Mouse (Mus musculus) erythroblast, adult 5-6 weeks (primary cell): Measurements from ENCODE around the gene Ica1. TPM values are rescaled to one million over a fixed set of nuclear protein-coding genes. Genes with fewer than 3 reads are reported as not detected.

ENCODE experiments used
- ATAC-seq: replicated peaks from 2 replicates; pipeline ENCODE4 v1.8.0; 2016; ENCODE audit warnings: moderate number of reproducible peaks, mild to moderate bottlenecking, moderate TSS enrichment, inconsistent platforms; ENCODE audit not compliant: poor library complexity, low FRiP score, severe bottlenecking
- total RNA-seq, 2 experiments: library from RNA; stranded (forward) in 1 of 2; stranded (reverse) in 1 of 2; fragments of 150-400 nt in 1 of 2; fragments of 200-764, 138-1000 nt in 1 of 2; gene quantifications; 2 replicates each; pipeline versions ENCODE4 v1.2.3 to v1.2.4; 2015 to 2017; ENCODE audit warnings: low replicate concordance in 2 of 2

The Ica1 gene
- total RNA-seq, 2 experiments from 2014 or later, result 6.9 to 7.1 TPM

GRCm38 (mm10) chr6:8693141-8693881 lies 85.0 kb downstream of the Ica1 start:
- no peak for ATAC-seq

GRCm38 (mm10) chr6:8691199-8691975 lies 86.9 kb downstream of the Ica1 start:
- no peak for ATAC-seq

DNA sequence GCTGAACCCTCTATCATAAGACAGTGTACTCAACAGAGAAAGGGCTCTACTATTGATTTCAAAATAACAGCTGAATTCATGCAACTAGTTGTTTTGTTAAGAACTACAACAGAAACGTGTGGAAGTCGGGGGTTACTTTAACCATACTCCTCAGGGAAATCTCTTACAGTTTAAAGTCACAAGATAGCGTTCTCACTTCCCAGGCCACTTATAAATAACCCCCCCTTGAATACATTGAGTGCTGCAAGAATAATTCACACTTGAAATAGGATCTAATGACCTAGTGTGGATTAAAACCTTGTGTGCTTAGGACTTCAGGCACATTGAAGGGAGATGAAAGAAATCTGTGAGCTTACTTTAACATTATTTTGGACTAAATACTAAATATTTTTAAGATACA lies 87.8 kb downstream of the Ica1 start:
- no peak for ATAC-seq

DNA sequence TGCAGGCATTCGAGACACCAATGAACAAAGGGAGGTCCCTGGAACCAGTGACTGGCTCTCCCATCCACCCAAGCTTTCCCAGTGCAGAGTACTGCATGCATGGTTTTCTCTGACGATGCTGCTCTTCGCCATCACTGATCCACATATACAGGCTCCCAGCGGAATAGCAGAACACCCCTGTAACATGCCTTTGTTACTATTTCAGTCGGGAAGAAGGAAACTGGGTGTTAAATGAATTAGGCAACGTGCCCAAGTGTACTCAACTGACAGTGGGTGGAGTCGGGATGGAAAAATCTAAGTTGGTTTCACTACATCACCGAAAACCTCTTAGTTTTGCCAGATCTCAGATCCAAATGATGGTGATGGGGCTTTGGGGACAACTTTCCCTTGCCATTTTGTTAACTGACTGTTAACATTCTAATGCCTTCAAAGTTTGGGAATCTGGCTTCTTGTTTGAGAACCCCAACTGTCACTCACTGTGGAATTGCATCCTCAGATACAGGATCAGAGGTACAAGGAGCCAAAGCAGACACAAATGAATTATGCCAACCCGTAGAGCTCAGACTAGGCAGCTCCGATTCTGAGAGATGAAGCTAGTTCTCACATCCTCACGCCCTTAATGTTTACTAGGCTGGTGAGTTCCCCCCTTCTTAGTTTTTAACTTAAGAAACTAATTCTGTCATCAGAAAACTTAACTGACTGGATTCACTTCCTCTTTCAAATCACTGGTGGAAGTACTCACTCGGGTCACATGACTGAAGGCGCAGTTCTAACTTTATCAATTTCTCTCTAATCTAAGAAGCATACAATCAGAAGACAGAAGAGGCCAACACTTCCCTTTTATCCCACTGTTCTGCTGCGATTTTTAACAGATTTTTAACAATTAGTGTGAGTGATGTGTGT lies 91.4 kb downstream of the Ica1 start:
- no peak for ATAC-seq

GRCm38 (mm10) chr6:8683379-8683778 lies 94.9 kb downstream of the Ica1 start:
- no peak for ATAC-seq

DNA sequence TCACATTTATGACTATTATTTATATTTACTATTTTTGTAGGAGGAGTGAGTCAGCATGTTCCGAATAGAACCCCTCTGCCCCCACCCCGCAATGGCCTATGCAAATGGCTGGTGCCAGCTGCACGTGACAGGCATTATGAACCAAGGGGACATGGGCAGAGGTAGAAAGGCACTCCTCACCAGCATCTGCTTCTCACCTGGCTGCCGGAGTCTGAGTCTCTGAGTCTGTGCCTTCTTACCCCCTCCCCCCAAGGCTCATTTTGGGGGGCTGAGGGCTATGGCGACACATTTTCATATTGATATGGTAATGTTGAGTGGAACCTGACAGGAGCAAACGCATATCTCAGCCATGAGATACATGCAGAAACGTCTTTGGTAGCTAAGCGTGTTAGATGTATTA lies 97.4 kb downstream of the Ica1 start:
- ATAC-seq, result no peak

DNA sequence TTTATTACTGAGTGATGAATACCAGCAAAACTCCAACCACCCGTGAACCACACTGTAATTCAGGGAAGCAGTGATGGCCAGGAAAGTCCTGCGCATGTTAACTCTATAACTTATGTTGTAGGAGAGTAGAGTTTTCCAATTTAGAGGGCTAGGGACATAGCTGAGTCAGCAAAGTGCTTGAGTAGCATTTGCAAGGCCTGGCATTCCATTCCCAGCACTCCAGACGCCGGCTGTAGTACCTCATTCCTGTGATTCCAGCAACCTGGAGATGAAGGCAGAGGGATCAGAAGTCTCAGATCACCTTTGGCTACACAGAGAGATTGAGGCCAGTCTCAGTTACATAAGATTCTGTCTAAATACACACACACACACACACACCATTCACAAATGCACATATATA lies 105.3 kb downstream of the Ica1 start:
- ATAC-seq, result no peak

- no peak for ATAC-seq
Observed at GRCm38 (mm10) chr6:8669343-8669742, 108.9 kb downstream of the Ica1 start.

DNA sequence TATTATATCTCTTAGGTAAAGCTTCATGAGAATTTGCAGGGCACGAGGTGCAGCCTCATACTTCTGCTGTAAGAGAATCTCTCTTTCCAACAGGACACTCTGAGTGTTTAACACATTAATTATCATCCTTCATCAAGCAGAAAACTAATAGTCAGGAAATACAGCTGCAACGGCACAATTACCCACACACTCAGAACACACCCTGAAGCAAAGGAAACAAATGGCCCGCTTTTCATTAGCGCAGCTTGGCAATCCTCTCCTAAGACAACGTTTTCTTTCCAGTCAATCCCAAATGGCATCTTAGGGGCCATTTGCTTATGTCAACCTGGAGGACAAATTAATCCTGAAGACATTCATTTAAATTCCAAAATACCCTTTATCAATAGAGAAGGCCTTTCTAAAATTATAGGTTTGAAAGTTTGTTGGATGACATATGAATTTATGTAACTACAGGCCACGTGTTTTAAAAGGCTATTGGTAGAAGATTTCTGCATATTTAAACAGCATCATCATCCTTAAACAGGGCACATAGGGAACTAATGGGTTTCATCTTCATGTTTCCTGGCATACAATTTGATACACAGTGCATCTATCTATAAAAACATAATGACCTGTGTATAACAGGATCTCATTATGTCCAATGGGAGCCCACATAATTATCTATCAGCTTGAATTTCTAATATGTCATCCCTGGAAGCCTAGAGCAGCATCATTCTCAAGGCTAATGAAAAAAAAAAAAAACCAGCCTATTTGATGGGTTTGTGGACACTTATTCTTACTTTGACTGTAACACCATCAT lies 110.1 kb downstream of the Ica1 start:
- ATAC-seq, result no peak

DNA sequence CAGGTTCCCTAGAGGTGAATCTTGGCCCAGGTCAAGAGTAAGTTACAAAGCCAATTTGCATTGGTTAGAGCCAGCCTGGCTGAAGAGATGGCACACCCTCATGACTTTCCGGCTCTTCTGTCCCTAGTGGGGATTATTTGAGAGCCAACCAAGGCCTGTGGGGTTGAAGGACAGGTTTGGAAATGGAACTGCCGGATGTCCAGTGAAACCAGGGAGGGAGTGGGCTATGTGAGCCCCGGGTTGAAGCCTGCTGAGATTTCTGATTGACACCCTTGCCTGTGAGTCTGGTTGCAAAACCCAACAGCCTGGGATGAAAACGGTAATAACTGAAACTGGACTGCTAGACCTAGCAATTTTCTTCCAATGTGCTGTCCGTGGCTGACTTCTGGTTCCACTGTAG lies 112.5 kb downstream of the Ica1 start:
- ATAC-seq, result no peak

- no peak for ATAC-seq
Observed at GRCm38 (mm10) chr6:8664956-8665355, 113.3 kb downstream of the Ica1 start.

GRCm38 (mm10) chr6:8663092-8663740 lies 115.1 kb downstream of the Ica1 start:
- no peak for ATAC-seq

DNA sequence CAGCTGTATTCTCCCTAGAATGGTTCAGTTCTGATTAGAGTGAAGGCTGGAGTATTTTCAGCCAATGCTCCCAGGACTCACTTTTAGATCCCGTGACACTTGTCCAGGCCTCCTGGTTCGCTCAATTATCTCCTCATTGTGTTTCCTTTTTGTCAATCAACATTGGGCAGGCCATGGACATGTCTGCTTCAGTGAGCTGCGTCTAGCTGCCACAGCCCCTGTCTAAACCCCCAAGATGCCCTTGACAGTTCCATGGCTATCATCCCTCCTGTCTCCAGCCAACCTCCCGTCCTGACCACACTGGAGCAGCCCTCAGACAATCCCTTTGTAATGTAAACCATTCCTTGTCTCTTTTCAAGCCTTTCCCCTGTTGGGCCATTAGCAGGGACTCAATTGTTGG lies 116.9 kb downstream of the Ica1 start:
- no peak for ATAC-seq

DNA sequence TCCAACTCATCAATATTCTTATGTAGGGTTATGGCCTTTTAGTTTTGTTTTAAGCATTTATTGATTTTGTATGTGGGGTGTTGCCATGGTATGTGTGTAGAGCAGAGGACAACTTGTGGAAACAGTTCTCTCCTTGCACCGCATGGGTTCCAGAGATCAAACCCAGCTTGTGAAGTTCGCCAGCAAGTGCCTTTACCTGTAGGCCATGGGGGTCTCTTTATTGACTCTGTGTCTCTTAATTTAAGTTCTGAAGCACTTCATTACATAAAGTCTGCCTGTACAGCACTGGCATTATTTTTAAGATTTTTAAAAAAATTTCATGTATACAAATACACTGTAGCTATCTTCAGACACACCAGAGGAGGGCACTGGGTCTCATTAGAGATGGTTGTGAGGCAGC lies 118.2 kb downstream of the Ica1 start:
- ATAC-seq, result no peak

DNA sequence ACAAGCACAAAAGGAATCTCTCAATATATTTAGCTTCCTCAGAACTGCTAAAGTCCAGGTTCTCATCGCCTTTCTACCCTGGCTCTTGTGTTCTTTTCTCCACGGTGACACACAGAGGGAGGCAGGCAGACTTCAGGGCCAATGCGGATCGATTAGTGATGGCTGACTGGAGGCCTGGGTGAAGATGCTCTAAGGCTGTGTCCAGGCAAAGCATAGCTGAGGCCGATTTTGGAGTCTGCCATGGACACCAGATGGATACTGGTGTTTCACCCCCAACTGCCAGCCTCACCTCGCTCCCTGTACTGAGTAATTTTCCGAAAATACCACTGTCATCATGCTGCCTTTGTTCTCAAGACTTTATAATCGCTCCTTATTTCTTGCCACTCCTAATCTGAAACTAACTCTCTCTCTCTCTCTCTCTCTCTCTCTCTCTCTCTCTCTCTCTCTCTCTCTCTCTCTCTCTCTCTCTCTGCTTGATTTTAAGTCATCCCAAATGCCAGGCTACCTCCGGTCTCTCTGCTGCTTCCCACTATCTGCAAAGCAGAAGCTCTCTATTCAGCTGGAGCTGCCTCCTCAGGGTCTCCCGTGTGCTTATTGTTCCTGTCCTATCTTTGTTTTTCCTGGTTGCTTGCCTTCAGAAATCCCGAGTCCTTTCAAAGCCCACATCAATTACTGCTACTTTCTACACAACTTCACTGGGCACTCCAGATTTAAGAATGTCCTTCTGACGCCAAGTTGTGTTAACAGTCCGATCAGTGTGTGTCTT lies 118.9 kb downstream of the Ica1 start:
- ATAC-seq, result no peak

- ATAC-seq, result no peak
Observed at GRCm38 (mm10) chr6:8658431-8658830, 119.9 kb downstream of the Ica1 start.

DNA sequence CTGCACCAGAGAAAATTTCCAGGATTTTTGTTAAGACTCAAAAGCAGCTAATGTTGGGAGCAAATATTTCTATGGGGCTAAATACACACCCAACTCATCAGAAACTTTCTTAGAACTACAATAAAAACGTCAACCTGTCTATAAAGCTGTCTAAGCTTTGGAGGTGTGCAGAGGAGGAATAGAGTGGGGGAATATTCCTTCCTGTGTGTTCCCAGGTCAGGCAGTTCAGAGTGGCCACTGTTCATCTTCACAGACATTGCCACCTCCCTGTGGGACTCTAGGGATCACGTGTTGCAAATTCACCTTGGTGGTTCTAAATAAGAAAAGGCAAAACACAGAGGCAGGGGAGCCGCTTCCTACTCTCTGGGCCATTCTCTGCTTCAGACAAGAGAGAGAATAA lies 120.8 kb downstream of the Ica1 start:
- no peak for ATAC-seq

DNA sequence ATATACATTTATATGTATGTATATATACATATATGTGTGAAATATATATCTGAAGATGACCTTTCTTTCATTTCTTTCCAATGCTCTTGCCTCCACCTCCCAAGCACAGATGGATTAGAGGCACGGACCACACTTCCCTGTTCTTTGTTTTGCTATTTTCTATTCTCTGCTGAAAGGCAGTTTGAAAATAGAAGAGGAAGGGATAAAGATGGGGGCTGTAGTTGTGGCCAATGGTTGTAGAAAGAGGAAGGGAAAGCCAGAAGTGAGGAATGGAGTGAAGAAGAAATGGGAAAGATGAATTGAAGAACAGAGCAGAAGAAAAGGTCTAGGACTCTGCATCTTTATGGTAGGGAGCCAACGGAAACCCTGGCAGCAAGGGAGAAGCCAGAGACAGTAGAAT lies 122.8 kb downstream of the Ica1 start:
- ATAC-seq, result no peak
